Mouse (Mus musculus): ENCODE measurements around the gene Gm14443. TPM values are rescaled to one million over a fixed set of nuclear protein-coding genes. Genes with fewer than 3 reads are reported as not detected.
"Not testable (repeated sequence)": the region's sequence is repeated elsewhere in the genome, so short reads cannot be mapped to it uniquely, and the experiment has no call there.

Gene Gm14443
- 1.0 and 1.6 TPM in 2 replicates for polyA plus RNA-seq (2016; fragmentation: Nextera tagmentation; extraction: Ambion mirVana)

GRCm38 (mm10) chr2:175175401-175176180 lies at the start of gene Gm14443:
Gm14443 (minus strand) TSS chr2:175175871.
- H3K27ac ChIP-seq; H3K9ac ChIP-seq (replicated peaks); H3K4me2 ChIP-seq; ATAC-seq (ENCODE audit: insufficient number of reproducible peaks, insufficient read depth, low FRiP score, low TSS enrichment, low read depth); H3K9me3 ChIP-seq; H3K36me3 ChIP-seq; H3K4me3 ChIP-seq (replicated peaks); H3K4me1 ChIP-seq (replicated peaks); H3K27me3 ChIP-seq: not testable (repeated sequence)
- 74% methylated on average over 12 of the region's 12 CpGs for WGBS

GRCm38 (mm10) chr2:175206732-175207131 lies 31.1 kb upstream of the Gm14443 start, which contains the start of gene Gm14391:
Gm14391 (minus strand) TSS chr2:175206917.
- H3K9ac ChIP-seq (replicated peaks); H3K27me3 ChIP-seq; H3K4me2 ChIP-seq; H3K36me3 ChIP-seq; ATAC-seq (ENCODE audit: insufficient number of reproducible peaks, insufficient read depth, low FRiP score, low TSS enrichment, low read depth); H3K9me3 ChIP-seq; H3K4me3 ChIP-seq (replicated peaks); H3K27ac ChIP-seq; H3K4me1 ChIP-seq (replicated peaks): not testable (repeated sequence)
- no CpG with 5 or more reads among the region's 7 CpGs for WGBS

GRCm38 (mm10) chr2:175179008-175179407 lies 3.3 kb upstream of the Gm14443 start:
- not testable (repeated sequence) for H3K4me1 ChIP-seq (replicated peaks); ATAC-seq (ENCODE audit: insufficient number of reproducible peaks, insufficient read depth, low FRiP score, low TSS enrichment, low read depth)
- WGBS = 58% methylated on average over 1 of the region's 1 CpGs

GRCm38 (mm10) chr2:175176312-175176711 lies 641 bp upstream of the Gm14443 start:
- Histone ChIP-seq H3K4me1 (replicated peaks) (no peaks in the 10 kb centered on the region), H3K4me2 (no peak overlapping the region), H3K9me3 (no peaks in the 10 kb centered on the region), H3K4me3 (replicated peaks) (no peak overlapping the region), H3K27me3 (no peaks in the 10 kb centered on the region), H3K9ac (replicated peaks) (no peak overlapping the region), H3K36me3 (no peaks in the 10 kb centered on the region), H3K27ac (no peak overlapping the region)
- WGBS = 85% methylated on average over 6 of the region's 6 CpGs
- no peak for ATAC-seq (ENCODE audit: insufficient number of reproducible peaks, insufficient read depth, low FRiP score, low TSS enrichment, low read depth)

More at GRCm38 (mm10) chr2:175179008-175179407, 3.3 kb upstream of the Gm14443 start:
- not testable (repeated sequence) for H3K4me2 ChIP-seq; H3K27ac ChIP-seq; H3K9me3 ChIP-seq; H3K4me3 ChIP-seq (replicated peaks); H3K27me3 ChIP-seq; H3K9ac ChIP-seq (replicated peaks); H3K36me3 ChIP-seq

- not testable (repeated sequence) for H3K9me3 ChIP-seq; H3K27me3 ChIP-seq; H3K4me2 ChIP-seq; H3K4me1 ChIP-seq (replicated peaks); ATAC-seq (ENCODE audit: insufficient number of reproducible peaks, insufficient read depth, low FRiP score, low TSS enrichment, low read depth); H3K36me3 ChIP-seq; H3K9ac ChIP-seq (replicated peaks); H3K4me3 ChIP-seq (replicated peaks); H3K27ac ChIP-seq
- 91% methylated on average over 2 of the region's 2 CpGs for WGBS
Observed at GRCm38 (mm10) chr2:175174058-175174457, 1.6 kb downstream of the Gm14443 start.

GRCm38 (mm10) chr2:175172906-175173595 lies 2.6 kb downstream of the Gm14443 start:
- H3K9me3 ChIP-seq; H3K36me3 ChIP-seq; H3K27ac ChIP-seq; H3K9ac ChIP-seq (replicated peaks); H3K4me2 ChIP-seq; H3K4me3 ChIP-seq (replicated peaks); H3K4me1 ChIP-seq (replicated peaks); ATAC-seq (ENCODE audit: insufficient number of reproducible peaks, insufficient read depth, low FRiP score, low TSS enrichment, low read depth); H3K27me3 ChIP-seq: not testable (repeated sequence)
- 90% methylated on average over 3 of the region's 3 CpGs for WGBS

- H3K4me1 ChIP-seq (replicated peaks) = no peaks in the 10 kb centered on the region
- no peak overlapping the region for H3K4me2 ChIP-seq
- H3K27me3 ChIP-seq = no peaks in the 10 kb centered on the region
- H3K36me3 ChIP-seq = no peaks in the 10 kb centered on the region
- H3K9me3 ChIP-seq = no peaks in the 10 kb centered on the region
- no peak overlapping the region for H3K9ac ChIP-seq (replicated peaks)
- no peak overlapping the region for H3K27ac ChIP-seq
- 87% methylated on average over 3 of the region's 3 CpGs for WGBS
- ATAC-seq (ENCODE audit: insufficient number of reproducible peaks, insufficient read depth, low FRiP score, low TSS enrichment, low read depth) = no peak
- H3K4me3 ChIP-seq (replicated peaks) = no peak overlapping the region
Observed at GRCm38 (mm10) chr2:175172123-175172522, 3.5 kb downstream of the Gm14443 start.

GRCm38 (mm10) chr2:175166870-175167269 lies 8.8 kb downstream of the Gm14443 start:
- H3K4me3 ChIP-seq (replicated peaks); H3K27me3 ChIP-seq; H3K4me1 ChIP-seq (replicated peaks); H3K36me3 ChIP-seq; H3K9ac ChIP-seq (replicated peaks); ATAC-seq (ENCODE audit: insufficient number of reproducible peaks, insufficient read depth, low FRiP score, low TSS enrichment, low read depth); H3K4me2 ChIP-seq; H3K27ac ChIP-seq; H3K9me3 ChIP-seq: not testable (repeated sequence)
- WGBS = 90% methylated on average over 2 of the region's 2 CpGs

GRCm38 (mm10) chr2:175165110-175165509 lies 10.6 kb downstream of the Gm14443 start:
- not testable (repeated sequence) for H3K9ac ChIP-seq (replicated peaks); ATAC-seq (ENCODE audit: insufficient number of reproducible peaks, insufficient read depth, low FRiP score, low TSS enrichment, low read depth); H3K9me3 ChIP-seq; H3K36me3 ChIP-seq; H3K27me3 ChIP-seq; H3K4me1 ChIP-seq (replicated peaks); H3K4me2 ChIP-seq; H3K27ac ChIP-seq; H3K4me3 ChIP-seq (replicated peaks)
- 92% methylated on average over 12 of the region's 12 CpGs for WGBS

- H3K4me2 ChIP-seq; H3K36me3 ChIP-seq; ATAC-seq (ENCODE audit: insufficient number of reproducible peaks, insufficient read depth, low FRiP score, low TSS enrichment, low read depth); H3K27me3 ChIP-seq; H3K4me1 ChIP-seq (replicated peaks); H3K27ac ChIP-seq; H3K9ac ChIP-seq (replicated peaks); H3K4me3 ChIP-seq (replicated peaks): not testable (repeated sequence)
- H3K9me3 ChIP-seq = peaks cover 12% of the 10 kb centered on the region
- 87% methylated on average over 4 of the region's 4 CpGs for WGBS
Observed at GRCm38 (mm10) chr2:175161438-175161837, 14.2 kb downstream of the Gm14443 start.

GRCm38 (mm10) chr2:175158642-175159041 lies 17.0 kb downstream of the Gm14443 start:
- Histone ChIP-seq H3K4me3 (replicated peaks) (no peak overlapping the region), H3K9me3 (peaks cover 23% of the 10 kb centered on the region), H3K27ac (no peak overlapping the region), H3K4me1 (replicated peaks) (no peaks in the 10 kb centered on the region), H3K4me2 (no peak overlapping the region), H3K27me3 (no peaks in the 10 kb centered on the region), H3K36me3 (no peaks in the 10 kb centered on the region), H3K9ac (replicated peaks) (no peak overlapping the region)
- ATAC-seq (ENCODE audit: insufficient number of reproducible peaks, insufficient read depth, low FRiP score, low TSS enrichment, low read depth) = no peak
- WGBS = 85% methylated on average over 3 of the region's 3 CpGs
